Mouse (Mus musculus): ENCODE measurements around the gene Tfip11. TPM values are rescaled to one million over a fixed set of nuclear protein-coding genes. Genes with fewer than 3 reads are reported as not detected.

Tfip11 gene
- polyA plus RNA-seq, 1 experiment from 2014 or later, result 33.7 TPM

GRCm38 (mm10) chr5:112370236-112370813 lies 44.2 kb downstream of the Tfip11 start:
- no peak for ATAC-seq (replicated peaks; ENCODE audit: low FRiP score)
- Histone ChIP-seq H3K9me3 (ENCODE audit: control insufficient read depth, low read length) (no peaks in the 10 kb centered on the region), H3K27me3 (ENCODE audit: control insufficient read depth, insufficient read depth, low read length) (no peaks in the 10 kb centered on the region), H3K4me1 (replicated peaks; ENCODE audit: control insufficient read depth, insufficient read depth, low read length) (peaks cover 16% of the 10 kb centered on the region), H3K27ac (ENCODE audit: low read depth, low read length) (no peak overlapping the region), H3K36me3 (ENCODE audit: control insufficient read depth, insufficient read depth, low read length) (peaks cover 4% of the 10 kb centered on the region; the same call in 1 of the 2 replicates), H3K4me2 (ENCODE audit: low read depth, low read length, severe bottlenecking) (no peak overlapping the region), H3K4me3 (ENCODE audit: low read depth, low read length) (no peak overlapping the region), H3K9ac (ENCODE audit: low read length) (no peak overlapping the region)
- no peak for DNase-seq (ENCODE audit: low spot score)
- 96% methylated on average over 12 of the region's 12 CpGs for WGBS

- peak; percentile 88 for ATAC-seq (replicated peaks; ENCODE audit: low FRiP score)
- Histone ChIP-seq H3K4me1 (replicated peaks; ENCODE audit: control insufficient read depth, insufficient read depth, low read length) (peaks cover 16% of the 10 kb centered on the region), H3K27me3 (ENCODE audit: control insufficient read depth, insufficient read depth, low read length) (no peaks in the 10 kb centered on the region), H3K9me3 (ENCODE audit: control insufficient read depth, low read length) (no peaks in the 10 kb centered on the region), H3K36me3 (ENCODE audit: control insufficient read depth, insufficient read depth, low read length) (peaks cover 7% of the 10 kb centered on the region; the same call in 1 of the 2 replicates), H3K4me3 (ENCODE audit: low read depth, low read length) (no peak overlapping the region), H3K4me2 (ENCODE audit: low read depth, low read length, severe bottlenecking) (peak overlapping the region; percentile 32), H3K27ac (ENCODE audit: low read depth, low read length) (peak overlapping the region; percentile 80), H3K9ac (ENCODE audit: low read length) (peak overlapping the region; percentile 47)
- WGBS, result 23% methylated on average over 7 of the region's 7 CpGs
- DNase-seq (ENCODE audit: low spot score), result peak; percentile 82
These were observed 45.8 kb downstream of the Tfip11 start for GRCm38 (mm10) chr5:112371933-112372332.

DNA sequence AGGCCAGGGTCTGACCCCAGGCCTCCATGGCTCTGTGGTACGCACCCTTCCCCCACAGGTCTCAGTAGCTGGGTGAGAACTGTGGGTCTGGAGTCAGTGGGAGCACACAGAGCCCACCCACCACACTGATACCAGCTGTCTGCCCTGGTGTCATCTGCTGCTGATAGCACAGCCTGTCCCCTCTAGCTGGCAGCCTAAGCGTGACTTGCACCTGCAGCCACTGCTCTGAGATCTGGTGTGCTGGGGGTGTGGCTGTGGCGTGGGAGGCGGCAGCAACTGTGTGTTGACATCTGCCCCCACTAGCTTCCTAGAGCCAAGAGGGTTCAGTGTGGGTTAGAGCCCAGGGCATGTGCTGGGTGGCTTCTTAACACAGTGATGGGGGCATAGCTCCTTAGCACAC lies 50.0 kb downstream of the Tfip11 start:
- DNase-seq (ENCODE audit: low spot score), result no peak
- 93% methylated on average over 4 of the region's 4 CpGs for WGBS
- Histone ChIP-seq H3K4me1 (replicated peaks; ENCODE audit: control insufficient read depth, insufficient read depth, low read length) (peaks cover 14% of the 10 kb centered on the region), H3K36me3 (ENCODE audit: control insufficient read depth, insufficient read depth, low read length) (peaks cover 4% of the 10 kb centered on the region; the same call in 1 of the 2 replicates), H3K4me3 (ENCODE audit: low read depth, low read length) (no peak overlapping the region), H3K4me2 (ENCODE audit: low read depth, low read length, severe bottlenecking) (no peak overlapping the region), H3K9me3 (ENCODE audit: control insufficient read depth, low read length) (no peaks in the 10 kb centered on the region), H3K9ac (ENCODE audit: low read length) (no peak overlapping the region), H3K27ac (ENCODE audit: low read depth, low read length) (no peak overlapping the region), H3K27me3 (ENCODE audit: control insufficient read depth, insufficient read depth, low read length) (no peaks in the 10 kb centered on the region)
- ATAC-seq (replicated peaks; ENCODE audit: low FRiP score), result no peak

GRCm38 (mm10) chr5:112377380-112377779 lies 51.2 kb downstream of the Tfip11 start:
- DNase-seq (ENCODE audit: low spot score) (no peak), ATAC-seq (replicated peaks; ENCODE audit: low FRiP score) (no peak)
- WGBS, result 91% methylated on average over 1 of the region's 1 CpGs
- Histone ChIP-seq H3K36me3 (ENCODE audit: control insufficient read depth, insufficient read depth, low read length) (peaks cover 4% of the 10 kb centered on the region; the same call in 1 of the 2 replicates), H3K9me3 (ENCODE audit: control insufficient read depth, low read length) (no peaks in the 10 kb centered on the region), H3K4me1 (replicated peaks; ENCODE audit: control insufficient read depth, insufficient read depth, low read length) (peaks cover 4% of the 10 kb centered on the region), H3K27me3 (ENCODE audit: control insufficient read depth, insufficient read depth, low read length) (no peaks in the 10 kb centered on the region), H3K4me2 (ENCODE audit: low read depth, low read length, severe bottlenecking) (no peak overlapping the region), H3K4me3 (ENCODE audit: low read depth, low read length) (no peak overlapping the region), H3K9ac (ENCODE audit: low read length) (no peak overlapping the region), H3K27ac (ENCODE audit: low read depth, low read length) (no peak overlapping the region)

GRCm38 (mm10) chr5:112378716-112379115 lies 52.6 kb downstream of the Tfip11 start:
- peaks cover 4% of the 10 kb centered on the region; the same call in 1 of the 2 replicates for H3K36me3 ChIP-seq (ENCODE audit: control insufficient read depth, insufficient read depth, low read length)

DNA sequence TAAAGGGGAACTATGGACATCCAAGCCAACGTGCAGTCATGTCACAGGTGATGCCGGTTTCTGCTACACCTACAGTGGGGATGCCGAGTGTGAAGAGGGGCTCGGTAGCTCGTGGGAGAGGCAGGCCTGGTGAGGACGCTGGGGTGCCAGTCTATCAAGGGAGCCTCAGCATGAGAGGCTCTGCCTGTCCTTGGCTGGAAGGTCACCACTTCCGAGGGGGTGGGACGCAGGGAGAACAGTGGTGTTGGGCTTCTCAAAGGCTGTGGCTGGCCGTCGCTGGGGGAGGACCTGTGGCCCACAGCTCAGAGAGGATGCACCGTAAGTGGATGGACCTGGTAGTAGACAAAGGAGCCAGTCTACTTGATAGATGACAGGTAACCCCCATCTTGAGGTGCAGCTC lies 55.0 kb downstream of the Tfip11 start:
- DNase-seq (ENCODE audit: low spot score) (no peak), ATAC-seq (replicated peaks; ENCODE audit: low FRiP score) (no peak)
- Histone ChIP-seq H3K4me3 (ENCODE audit: low read depth, low read length) (no peak overlapping the region), H3K9me3 (ENCODE audit: control insufficient read depth, low read length) (no peaks in the 10 kb centered on the region), H3K4me2 (ENCODE audit: low read depth, low read length, severe bottlenecking) (no peak overlapping the region), H3K9ac (ENCODE audit: low read length) (no peak overlapping the region), H3K36me3 (ENCODE audit: control insufficient read depth, insufficient read depth, low read length) (no peaks in the 10 kb centered on the region; the same call in 1 of the 2 replicates), H3K27ac (ENCODE audit: low read depth, low read length) (no peak overlapping the region), H3K27me3 (ENCODE audit: control insufficient read depth, insufficient read depth, low read length) (no peaks in the 10 kb centered on the region), H3K4me1 (replicated peaks; ENCODE audit: control insufficient read depth, insufficient read depth, low read length) (no peaks in the 10 kb centered on the region)
- WGBS, result 84% methylated on average over 11 of the region's 11 CpGs

More at GRCm38 (mm10) chr5:112378716-112379115, 52.6 kb downstream of the Tfip11 start:
- ATAC-seq (replicated peaks; ENCODE audit: low FRiP score) (no peak), DNase-seq (ENCODE audit: low spot score) (no peak)
- H3K27me3 ChIP-seq (ENCODE audit: control insufficient read depth, insufficient read depth, low read length), result no peaks in the 10 kb centered on the region
- no peak overlapping the region for H3K4me2 ChIP-seq (ENCODE audit: low read depth, low read length, severe bottlenecking)
- 87% methylated on average over 6 of the region's 6 CpGs for whole genome bisulfite sequencing
- H3K9ac ChIP-seq (ENCODE audit: low read length), result no peak overlapping the region
- no peaks in the 10 kb centered on the region for H3K9me3 ChIP-seq (ENCODE audit: control insufficient read depth, low read length)
- H3K4me1 ChIP-seq (replicated peaks; ENCODE audit: control insufficient read depth, insufficient read depth, low read length), result no peaks in the 10 kb centered on the region
- H3K4me3 ChIP-seq (ENCODE audit: low read depth, low read length), result no peak overlapping the region
- no peak overlapping the region for H3K27ac ChIP-seq (ENCODE audit: low read depth, low read length)

- H3K36me3 ChIP-seq (ENCODE audit: control insufficient read depth, insufficient read depth, low read length), result no peaks in the 10 kb centered on the region
- H3K27ac ChIP-seq (ENCODE audit: low read depth, low read length), result no peak overlapping the region
- no peak for ATAC-seq (replicated peaks; ENCODE audit: low FRiP score)
- no peak overlapping the region for H3K4me3 ChIP-seq (ENCODE audit: low read depth, low read length)
- H3K27me3 ChIP-seq (ENCODE audit: control insufficient read depth, insufficient read depth, low read length), result no peaks in the 10 kb centered on the region
- 67% methylated on average over 9 of the region's 9 CpGs for WGBS
- H3K4me1 ChIP-seq (replicated peaks; ENCODE audit: control insufficient read depth, insufficient read depth, low read length), result no peaks in the 10 kb centered on the region
- no peaks in the 10 kb centered on the region for H3K9me3 ChIP-seq (ENCODE audit: control insufficient read depth, low read length)
- DNase-seq (ENCODE audit: low spot score), result no peak
- no peak overlapping the region for H3K4me2 ChIP-seq (ENCODE audit: low read depth, low read length, severe bottlenecking)
- H3K9ac ChIP-seq (ENCODE audit: low read length), result no peak overlapping the region
These were observed 55.9 kb downstream of the Tfip11 start for GRCm38 (mm10) chr5:112382042-112382441.

GRCm38 (mm10) chr5:112382641-112383330 lies 56.6 kb downstream of the Tfip11 start:
- Histone ChIP-seq H3K9me3 (ENCODE audit: control insufficient read depth, low read length) (no peaks in the 10 kb centered on the region), H3K4me3 (ENCODE audit: low read depth, low read length) (no peak overlapping the region), H3K36me3 (ENCODE audit: control insufficient read depth, insufficient read depth, low read length) (no peaks in the 10 kb centered on the region), H3K27ac (ENCODE audit: low read depth, low read length) (no peak overlapping the region), H3K4me2 (ENCODE audit: low read depth, low read length, severe bottlenecking) (no peak overlapping the region), H3K4me1 (replicated peaks; ENCODE audit: control insufficient read depth, insufficient read depth, low read length) (no peaks in the 10 kb centered on the region), H3K27me3 (ENCODE audit: control insufficient read depth, insufficient read depth, low read length) (no peaks in the 10 kb centered on the region), H3K9ac (ENCODE audit: low read length) (no peak overlapping the region)
- ATAC-seq (replicated peaks; ENCODE audit: low FRiP score) (no peak), DNase-seq (ENCODE audit: low spot score) (no peak)
- WGBS, result 83% methylated on average over 17 of the region's 17 CpGs
